Mouse (Mus musculus) neutrophil, adult 5-6 weeks (primary cell): ENCODE data around the gene Ttbk2. TPM values are rescaled to one million over a fixed set of nuclear protein-coding genes. Genes with fewer than 3 reads are reported as not detected.
A peak's percentile ranks its signal among the peaks of the same experiment; 100 is the strongest.

Source experiments
- ATAC-seq: fragments of 151-379, 151-347 bp; 2 replicates; pipeline ENCODE4 v1.8.0; 2017; ENCODE audit warnings: mild to moderate bottlenecking, moderate TSS enrichment; ENCODE audit not compliant: insufficient number of reproducible peaks, poor library complexity, low FRiP score, severe bottlenecking; ENCODE audit errors: extremely low read depth
- total RNA-seq: library from RNA; stranded (forward); fragments of 200-1000 nt; gene quantifications from 2 replicates; pipeline ENCODE4 v1.2.3, GENCODE M21; 2017

The Ttbk2 gene
- total RNA-seq, result 4.1 and 5.2 TPM in 2 replicates

DNA sequence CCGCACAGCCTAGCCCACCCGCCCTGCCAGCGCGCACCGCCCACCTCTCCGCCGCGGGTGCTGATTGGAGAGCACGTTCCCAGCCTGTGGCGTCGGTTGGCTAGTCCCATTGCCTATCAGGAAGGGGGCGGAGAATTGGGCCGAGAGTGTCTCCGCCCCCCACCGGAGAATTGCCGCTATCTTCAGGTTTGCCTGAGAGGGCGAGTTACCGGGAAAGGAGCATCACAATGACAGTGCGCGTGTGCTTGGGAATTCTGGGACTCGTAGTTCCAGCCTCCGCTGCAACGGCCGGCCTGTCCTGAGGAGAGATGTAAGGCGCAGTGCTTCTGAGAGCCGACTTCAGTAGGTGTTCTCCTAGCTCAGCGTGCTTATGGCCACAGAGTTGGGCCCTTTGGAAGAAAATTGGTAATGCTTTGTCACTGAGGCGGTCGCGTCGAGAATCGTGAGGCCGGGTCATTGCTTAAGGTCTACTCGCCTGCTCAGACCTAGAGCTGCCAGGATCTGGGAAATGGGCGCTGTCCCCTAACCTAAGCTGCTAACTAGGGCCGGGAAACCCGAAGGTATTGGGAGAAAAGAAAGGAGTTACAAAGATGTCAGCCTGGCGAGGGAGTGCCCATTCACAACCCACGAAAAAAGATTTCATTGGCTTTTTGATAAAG lies at the start of gene Ttbk2:
TSS of gene Ttbk2 (minus strand) at position 181 of the 659 bp plus-strand sequence.
- peak; percentile 99 for ATAC-seq

DNA sequence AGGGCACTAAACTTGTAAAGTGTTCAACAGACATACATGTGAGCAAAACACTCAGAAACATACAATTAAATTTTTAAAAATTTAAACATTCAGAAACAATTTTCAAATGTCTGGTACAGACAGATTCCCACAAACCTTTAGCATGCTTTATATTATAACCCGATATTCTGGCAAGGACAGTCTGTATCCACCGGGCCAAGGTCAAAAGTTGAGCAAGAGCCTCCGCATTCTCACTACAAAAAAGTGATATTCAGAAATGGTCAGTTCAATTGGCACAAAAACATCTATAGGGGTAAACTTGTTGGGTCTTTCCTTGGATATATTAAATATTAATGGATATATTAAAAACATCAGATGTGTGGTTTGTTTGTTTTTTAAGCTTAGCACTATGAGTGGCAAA lies 46.0 kb upstream of the Ttbk2 start:
- no peak for ATAC-seq

DNA sequence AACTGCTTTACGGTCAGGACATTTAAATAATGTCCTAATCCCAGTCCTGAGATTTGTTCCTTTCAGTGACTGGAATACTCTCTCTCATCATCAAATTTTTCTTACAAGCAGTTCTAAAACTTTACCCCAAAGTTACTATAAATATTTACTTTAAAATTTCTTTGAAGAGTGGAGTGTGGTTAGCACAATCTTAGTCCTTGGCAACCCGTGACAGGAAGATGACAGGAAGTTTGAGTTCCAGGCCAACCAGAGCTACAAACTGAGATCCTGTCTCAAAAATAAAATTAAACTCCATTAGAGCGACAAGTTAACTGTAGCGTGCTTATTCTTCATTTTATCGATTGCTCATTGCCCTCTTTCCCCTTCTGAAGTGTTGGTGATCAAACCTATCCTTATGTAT lies 37.2 kb upstream of the Ttbk2 start:
- ATAC-seq, result no peak

DNA sequence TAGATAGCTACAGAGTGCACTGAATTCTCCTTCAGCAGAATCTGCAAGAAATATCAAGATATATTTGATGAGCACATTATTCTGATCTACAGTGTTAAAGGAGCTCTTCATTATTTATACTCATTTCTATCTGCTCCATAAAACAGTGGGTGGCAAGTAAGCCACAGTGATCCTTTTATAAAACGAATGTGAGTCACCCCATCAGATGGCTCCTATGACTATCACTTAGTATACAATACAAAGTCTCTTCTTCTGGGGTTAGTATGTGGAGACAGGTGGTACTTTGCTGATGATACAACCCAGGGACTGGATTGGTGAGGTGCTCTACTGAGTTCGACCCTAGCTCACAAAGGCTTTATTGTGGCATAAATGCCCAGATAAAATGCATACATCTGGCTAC lies 22.8 kb upstream of the Ttbk2 start:
- ATAC-seq, result no peak

DNA sequence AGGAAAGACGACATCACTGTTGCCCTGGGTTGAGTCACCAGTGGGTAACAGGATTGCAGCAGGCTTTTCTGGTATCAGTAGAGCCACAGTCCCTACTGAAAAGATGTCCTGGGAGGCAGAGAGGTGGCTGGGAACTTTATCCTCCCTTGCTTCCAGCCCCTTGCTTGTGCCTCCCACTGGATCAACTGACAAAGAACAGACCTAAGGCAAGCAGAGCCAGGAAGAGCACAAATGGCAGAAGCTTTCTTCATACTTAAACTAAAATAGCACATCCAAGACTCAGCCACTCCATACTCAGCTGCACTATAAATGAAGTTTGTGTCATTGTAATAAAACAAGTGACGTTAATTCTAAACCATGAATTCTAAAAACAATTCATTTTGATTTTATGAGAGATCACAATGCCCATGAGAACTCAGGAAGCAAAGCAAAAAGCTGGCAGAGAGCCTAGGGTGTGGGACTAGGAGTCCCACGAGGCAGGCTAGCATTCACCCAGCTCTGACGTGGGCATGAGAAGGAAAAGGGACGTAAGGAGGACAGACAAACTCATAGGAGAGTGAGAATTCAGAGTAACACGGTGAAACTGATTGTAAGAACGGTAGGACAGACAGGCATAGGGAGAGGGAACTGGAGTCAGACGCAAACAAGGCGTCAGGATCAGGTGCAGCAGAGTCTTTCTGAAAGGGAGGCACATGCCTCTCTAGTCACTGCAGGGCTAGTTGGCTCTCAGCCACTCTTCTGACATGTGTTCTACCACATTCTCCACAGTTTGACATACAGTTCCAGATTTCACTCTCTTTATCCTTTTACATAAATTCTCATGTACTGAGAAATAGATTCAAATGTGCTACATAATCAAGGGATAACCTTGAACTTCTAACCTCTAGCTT lies 21.3 kb upstream of the Ttbk2 start:
- no peak for ATAC-seq

DNA sequence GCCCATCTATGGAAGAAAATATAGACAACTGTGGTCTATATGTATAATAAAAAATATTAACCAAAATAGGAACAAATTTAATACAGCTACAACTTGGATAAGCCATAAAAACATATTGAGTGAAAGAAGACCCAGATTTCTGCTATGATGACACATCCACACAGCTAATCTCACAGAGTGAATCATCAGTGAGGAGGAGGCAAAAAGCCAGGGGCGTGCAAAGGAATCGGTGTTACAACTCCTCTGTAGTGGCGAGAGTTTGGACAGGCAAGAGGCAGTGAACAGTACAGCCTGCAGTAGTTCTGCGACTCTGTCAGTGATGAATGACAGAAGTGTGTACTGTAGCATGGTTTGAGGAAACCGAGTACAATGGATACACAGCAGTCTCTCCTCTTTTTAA lies 16.9 kb upstream of the Ttbk2 start:
- no peak for ATAC-seq

DNA sequence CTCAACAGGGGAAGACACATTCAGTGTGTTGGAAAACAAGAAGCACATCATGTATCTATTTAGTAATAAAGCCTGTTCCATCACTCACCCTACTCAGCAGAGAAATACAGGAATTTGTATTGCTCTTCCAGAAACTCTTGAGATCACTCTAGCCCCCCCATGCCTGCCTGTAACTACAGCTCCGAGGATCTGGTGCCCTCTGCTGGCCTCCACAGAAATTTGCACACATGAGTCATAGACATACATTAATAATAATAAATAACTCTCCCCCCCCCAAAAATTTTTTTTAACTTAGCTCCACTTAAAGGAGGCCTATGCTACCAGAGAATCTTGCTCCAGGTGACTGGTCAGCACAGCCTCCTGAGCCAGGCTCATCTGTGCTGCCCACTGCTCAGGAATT lies 16.2 kb upstream of the Ttbk2 start:
- ATAC-seq, result 0 out of 2 replicates have a peak, but pooled peaks have one; percentile 30

DNA sequence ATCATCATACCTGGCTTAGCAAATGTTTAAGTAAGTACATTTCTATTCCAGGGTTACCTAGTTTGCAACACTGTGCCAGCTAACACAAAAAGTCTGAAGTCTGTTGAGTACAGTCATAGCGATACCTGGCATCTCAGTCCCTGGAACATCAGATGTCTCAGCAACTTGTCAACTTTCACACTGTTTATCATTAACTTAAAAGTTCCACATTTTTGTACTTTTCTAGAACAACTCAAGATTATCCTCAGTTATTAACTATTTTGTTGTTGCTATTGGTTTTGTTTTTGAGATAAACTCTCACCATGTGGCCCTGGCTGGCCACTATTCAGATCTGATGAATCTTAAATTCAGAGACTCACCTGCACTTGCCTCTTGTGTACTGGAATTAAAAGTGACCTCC lies 13.0 kb upstream of the Ttbk2 start:
- ATAC-seq, result no peak

DNA sequence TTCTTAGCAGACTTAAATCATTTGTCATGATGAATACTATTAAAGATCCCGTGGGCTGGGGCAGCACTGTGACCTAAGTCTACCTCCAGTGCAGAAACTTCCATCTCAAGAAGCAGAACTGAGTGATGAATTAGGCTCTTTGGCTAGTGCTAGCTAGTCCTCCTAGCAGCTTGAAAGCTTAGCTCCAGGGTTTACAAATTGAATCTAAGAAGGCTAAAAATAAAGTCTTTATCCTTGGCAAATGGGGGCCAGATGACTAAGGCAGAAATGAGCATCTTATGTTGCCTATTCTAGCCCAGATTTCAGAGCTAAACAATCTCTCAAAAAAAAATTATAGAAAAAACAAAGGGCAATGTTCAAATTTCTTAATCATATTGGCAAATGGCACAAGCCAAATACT lies 10.3 kb upstream of the Ttbk2 start:
- no peak for ATAC-seq

DNA sequence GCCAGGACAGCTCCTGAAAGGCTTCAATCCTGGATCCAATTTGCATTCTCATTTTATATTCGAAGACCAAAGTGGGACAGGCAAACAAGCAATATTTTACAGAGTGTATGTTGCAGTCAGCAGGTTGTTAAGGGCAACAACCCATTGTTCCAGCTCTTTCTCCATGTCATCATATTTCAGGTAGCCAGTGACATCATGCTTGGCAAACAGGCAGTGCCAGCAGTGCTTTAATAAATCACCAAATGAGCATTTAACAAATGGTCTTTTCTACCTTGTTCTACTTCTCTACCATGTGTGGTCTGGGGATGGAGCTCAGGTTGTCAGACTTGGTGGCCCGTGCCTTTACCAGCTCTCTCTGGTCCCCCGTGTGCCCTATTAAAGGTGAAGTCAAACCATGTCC lies 7.7 kb upstream of the Ttbk2 start:
- ATAC-seq, result no peak

DNA sequence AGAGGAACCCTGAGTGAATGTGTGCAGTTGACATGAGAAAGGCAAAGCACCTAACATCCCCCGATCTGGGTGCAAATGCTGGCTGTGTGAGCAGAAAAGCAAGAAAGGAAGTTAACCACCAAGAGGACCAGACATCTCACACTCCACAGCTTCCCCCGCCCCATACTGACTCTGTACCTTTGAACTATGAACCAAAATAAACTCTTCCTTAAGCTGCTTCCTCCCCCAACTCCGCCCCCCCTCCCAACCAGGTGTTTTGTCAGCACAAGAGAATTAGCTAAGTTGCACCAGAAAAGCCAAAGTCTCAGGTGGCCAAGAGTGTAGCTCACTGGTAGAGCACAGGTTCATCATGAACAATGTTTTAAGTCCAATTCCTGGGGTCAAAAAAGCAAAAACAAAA lies 2.7 kb upstream of the Ttbk2 start:
- no peak for ATAC-seq

DNA sequence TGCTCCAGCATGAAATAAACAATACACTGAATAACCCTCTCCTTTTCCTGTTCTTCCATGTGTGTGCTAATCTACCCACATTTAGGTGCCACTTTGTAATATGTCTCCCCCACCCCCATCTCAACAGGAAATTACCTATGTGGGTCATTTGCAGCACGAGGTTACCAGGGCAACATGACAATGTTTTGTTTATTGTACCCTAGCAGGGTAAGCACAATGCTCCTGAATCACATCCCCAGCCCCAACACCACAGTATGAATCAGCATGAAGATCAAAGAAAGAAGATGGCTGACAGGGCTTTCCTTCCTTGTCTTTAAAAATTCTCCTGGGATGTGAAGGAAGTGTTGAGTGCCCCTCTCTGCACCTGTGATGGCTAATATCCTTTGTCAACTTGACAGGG lies 2.2 kb upstream of the Ttbk2 start:
- no peak for ATAC-seq

DNA sequence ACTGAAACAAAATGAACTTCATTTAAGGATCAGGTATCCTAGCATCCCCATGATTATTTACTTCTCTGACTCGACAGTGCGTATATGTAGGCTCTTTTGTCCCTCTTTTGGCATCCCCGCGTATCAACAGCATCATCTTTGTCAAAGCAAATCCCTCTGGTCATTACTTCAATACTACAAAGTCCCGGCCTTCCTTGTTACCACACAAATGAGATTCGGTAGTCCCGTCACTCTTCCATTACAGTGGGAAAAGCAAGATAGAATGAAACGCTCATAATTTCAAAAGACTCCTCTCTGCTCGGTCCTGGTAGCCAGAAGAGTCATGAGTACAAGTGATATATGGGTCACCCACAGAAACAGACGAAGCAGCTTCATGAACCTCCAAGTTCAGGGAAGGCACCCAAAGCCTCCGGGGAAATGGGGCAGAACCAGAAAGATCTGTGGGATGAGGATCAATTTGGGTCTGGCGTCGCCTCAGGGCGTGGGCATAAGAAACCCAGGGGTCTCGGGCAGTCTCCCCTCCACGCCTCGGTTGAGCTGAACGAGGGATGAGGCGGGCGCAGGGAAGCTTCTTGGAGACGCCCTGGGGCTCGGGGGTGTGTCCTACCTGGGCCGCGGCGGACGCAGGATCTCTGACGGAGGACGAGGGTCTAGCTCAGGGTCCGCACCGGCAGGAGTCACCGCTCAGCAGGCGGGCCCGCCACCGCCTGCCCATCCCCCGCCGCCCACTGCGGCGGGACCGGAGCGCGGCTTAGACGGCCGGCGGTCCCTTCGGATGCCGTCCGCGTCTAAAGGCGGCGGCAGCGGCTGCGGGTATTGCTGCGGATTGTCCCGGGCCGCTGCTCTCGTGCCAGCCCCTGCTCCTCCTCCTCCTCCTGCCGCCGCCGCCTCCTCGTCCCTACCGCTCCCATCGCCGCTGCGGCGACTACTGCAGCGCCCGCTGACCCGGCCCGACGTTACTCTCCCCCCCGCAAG lies 668 bp downstream of the Ttbk2 start, which contains the start of gene Cdan1:
TSS of gene Cdan1 (minus strand) at position 680 of the 975 bp plus-strand sequence.
- ATAC-seq, result no peak

DNA sequence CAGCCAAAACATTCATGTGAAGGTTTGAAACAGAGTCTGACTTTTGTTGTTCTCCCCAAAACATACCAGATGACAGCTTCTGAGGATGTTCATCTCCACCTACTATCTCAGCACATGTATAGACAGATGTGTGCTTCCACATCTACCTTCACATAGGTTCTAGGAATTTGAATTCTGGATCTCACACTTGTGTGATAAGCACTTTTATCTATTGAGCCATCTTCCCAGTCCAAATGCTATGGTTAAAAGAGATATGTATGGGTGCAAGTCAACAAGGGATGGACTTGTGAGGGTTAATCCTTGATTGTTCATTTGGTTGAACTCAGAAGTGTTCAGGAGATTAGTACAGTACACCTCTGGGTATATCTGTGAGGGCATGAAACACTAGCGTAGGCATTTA lies 5.1 kb downstream of the Ttbk2 start:
- no peak for ATAC-seq

DNA sequence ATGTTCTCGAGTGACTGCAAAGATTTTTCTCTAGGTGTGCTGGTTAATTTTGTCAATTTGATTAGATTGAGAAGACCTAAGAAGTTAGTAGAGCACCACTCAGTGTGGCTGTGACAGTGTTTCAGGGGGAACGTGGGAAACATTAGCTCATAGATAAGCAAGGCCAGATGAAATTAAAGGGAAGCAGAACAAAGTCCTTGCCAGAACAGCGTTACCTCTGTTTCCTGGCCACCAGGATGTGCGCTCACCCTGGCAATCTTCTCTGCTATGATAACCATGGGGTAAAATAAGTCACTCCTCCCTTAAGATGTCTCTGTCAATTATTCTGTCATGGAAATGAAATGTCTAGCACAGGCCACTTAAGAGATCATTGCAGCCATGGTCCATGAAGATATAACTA lies 6.4 kb downstream of the Ttbk2 start:
- no peak for ATAC-seq

DNA sequence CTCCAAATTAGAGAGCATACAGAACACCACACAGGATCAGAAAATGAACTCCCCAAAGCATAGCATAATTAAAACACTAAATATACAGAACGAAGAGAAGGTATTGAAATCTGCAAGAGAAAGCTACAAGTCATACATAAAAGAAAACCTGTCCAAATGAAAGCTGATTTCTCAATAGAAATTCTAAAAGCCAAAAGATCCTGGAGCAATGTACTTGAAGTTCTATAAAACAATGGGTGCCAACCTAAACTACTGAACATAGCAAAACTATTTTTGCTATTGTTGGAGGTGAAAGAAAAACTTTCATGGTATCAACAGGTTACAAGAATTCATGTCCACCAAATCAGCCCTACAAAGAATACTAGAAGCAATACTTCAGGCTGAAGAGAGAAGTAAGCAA lies 9.2 kb downstream of the Ttbk2 start:
- ATAC-seq, result no peak

DNA sequence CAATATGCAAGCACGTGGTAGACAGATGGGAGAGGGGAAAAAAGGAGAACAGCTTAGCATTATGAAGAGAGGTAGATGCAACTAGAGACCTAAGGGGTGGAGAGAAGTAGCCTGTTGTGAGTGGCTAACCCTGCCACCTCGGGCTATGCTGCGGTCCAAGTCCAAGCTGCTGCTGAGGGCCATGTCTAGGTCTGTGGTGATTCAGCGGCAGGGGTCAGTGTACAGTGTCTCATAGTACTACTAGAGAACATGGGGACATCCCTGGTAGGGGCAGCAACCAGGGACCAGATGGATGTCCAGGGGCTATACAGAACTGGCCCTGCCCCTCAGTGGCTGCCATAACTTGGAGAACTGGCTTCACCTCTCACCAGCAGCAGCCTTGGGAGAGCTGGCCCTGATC lies 15.2 kb downstream of the Ttbk2 start:
- no peak for ATAC-seq

DNA sequence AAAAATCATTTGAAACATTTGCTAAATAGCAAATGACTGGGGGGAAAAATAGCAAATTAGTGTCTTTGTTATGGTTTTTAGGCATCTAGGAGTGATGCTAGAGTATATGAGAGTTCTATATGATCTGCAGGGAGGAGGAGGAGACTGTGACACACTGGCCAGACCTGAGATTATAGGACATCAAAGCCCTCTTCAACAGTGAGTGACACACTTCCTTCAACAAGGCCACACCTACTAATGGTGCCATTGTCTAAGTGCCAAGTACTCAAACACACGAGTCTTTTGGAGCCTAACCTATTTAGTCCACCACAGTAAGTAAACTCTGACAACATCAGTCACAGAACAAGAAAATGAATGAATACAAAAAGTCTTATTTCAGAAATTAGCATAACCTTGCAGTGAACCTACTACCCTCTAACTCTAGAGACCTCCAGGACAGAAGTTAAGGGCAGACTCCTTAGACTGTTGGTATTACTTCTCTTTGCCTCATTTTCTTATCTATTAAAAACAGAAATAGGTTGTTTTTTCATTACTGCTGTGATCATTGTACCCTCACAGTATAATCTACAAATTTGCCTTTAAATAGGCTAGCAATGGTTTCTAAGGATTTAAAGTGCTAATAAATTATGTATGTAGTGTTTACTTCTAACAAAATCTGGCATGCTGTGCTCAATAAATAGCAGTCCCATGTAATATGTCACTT lies 23.3 kb downstream of the Ttbk2 start:
- ATAC-seq, result no peak
